Mouse (Mus musculus): ENCODE measurements at regions not wholly inside any gene's neighbourhood (a gene's known extent, or its start where the extent isn't known, plus 50 kb on each side); places are given as distances from the start of the nearest gene placed in this dataset.
A peak's percentile ranks its signal among the peaks of the same experiment; 100 is the strongest.

- Histone ChIP-seq H3K4me3 (no peak overlapping the region), H3K9ac (no peak overlapping the region), H3K4me2 (no peak overlapping the region), H3K9me3 (no peaks in the 10 kb centered on the region), H3K27me3 (no peaks in the 10 kb centered on the region), H3K4me1 (replicated peaks) (no peaks in the 10 kb centered on the region), H3K36me3 (no peaks in the 10 kb centered on the region), H3K27ac (replicated peaks) (no peak overlapping the region)
- ATAC-seq (ENCODE audit: low FRiP score, low read depth), result no peak
- 34% methylated on average over 2 of the region's 2 CpGs for WGBS
These were observed 397.6 kb upstream of the Jag1 start for GRCm38 (mm10) chr2:137513895-137514506.

- Histone ChIP-seq H3K4me2 (no peak overlapping the region), H3K4me3 (no peak overlapping the region), H3K27ac (replicated peaks) (no peak overlapping the region), H3K36me3 (no peaks in the 10 kb centered on the region), H3K9me3 (no peaks in the 10 kb centered on the region), H3K9ac (no peak overlapping the region), H3K27me3 (no peaks in the 10 kb centered on the region), H3K4me1 (replicated peaks) (no peaks in the 10 kb centered on the region)
- WGBS, result 82% methylated on average over 3 of the region's 3 CpGs
- ATAC-seq (ENCODE audit: low FRiP score, low read depth), result no peak
These were observed 394.3 kb upstream of the Jag1 start for GRCm38 (mm10) chr2:137510671-137511235.

- Histone ChIP-seq H3K9ac (no peak overlapping the region), H3K36me3 (no peaks in the 10 kb centered on the region), H3K9me3 (no peaks in the 10 kb centered on the region), H3K27ac (replicated peaks) (no peak overlapping the region), H3K27me3 (no peaks in the 10 kb centered on the region), H3K4me1 (replicated peaks) (no peaks in the 10 kb centered on the region), H3K4me2 (no peak overlapping the region), H3K4me3 (no peak overlapping the region)
- no peak for ATAC-seq (ENCODE audit: low FRiP score, low read depth)
- WGBS, result 86% methylated on average over 1 of the region's 1 CpGs
These were observed 384.8 kb upstream of the Jag1 start for GRCm38 (mm10) chr2:137501236-137501635.

- Histone ChIP-seq H3K4me1 (replicated peaks) (no peaks in the 10 kb centered on the region), H3K36me3 (no peaks in the 10 kb centered on the region), H3K4me3 (no peak overlapping the region), H3K9ac (no peak overlapping the region), H3K27ac (replicated peaks) (no peak overlapping the region), H3K27me3 (no peaks in the 10 kb centered on the region), H3K4me2 (no peak overlapping the region), H3K9me3 (no peaks in the 10 kb centered on the region)
- ATAC-seq (ENCODE audit: low FRiP score, low read depth), result no peak
- WGBS, result 77% methylated on average over 2 of the region's 2 CpGs
These were observed 381.2 kb upstream of the Jag1 start for GRCm38 (mm10) chr2:137497616-137498015.

GRCm38 (mm10) chr2:137493600-137493999, 377.2 kb upstream of the Jag1 start:
- Histone ChIP-seq H3K9ac (no peak overlapping the region), H3K27ac (replicated peaks) (no peak overlapping the region), H3K4me3 (no peak overlapping the region), H3K4me1 (replicated peaks) (no peaks in the 10 kb centered on the region), H3K4me2 (no peak overlapping the region), H3K9me3 (no peaks in the 10 kb centered on the region), H3K27me3 (no peaks in the 10 kb centered on the region), H3K36me3 (no peaks in the 10 kb centered on the region)
- 89% methylated on average over 5 of the region's 5 CpGs for WGBS
- no peak for ATAC-seq (ENCODE audit: low FRiP score, low read depth)

GRCm38 (mm10) chr2:137489181-137489682, 372.8 kb upstream of the Jag1 start:
- Histone ChIP-seq H3K27me3 (no peaks in the 10 kb centered on the region), H3K4me1 (replicated peaks) (no peaks in the 10 kb centered on the region), H3K27ac (replicated peaks) (no peak overlapping the region), H3K36me3 (no peaks in the 10 kb centered on the region), H3K4me3 (no peak overlapping the region), H3K4me2 (no peak overlapping the region), H3K9ac (no peak overlapping the region), H3K9me3 (no peaks in the 10 kb centered on the region)
- ATAC-seq (ENCODE audit: low FRiP score, low read depth), result no peak
- 73% methylated on average over 5 of the region's 5 CpGs for WGBS

- Histone ChIP-seq H3K4me1 (replicated peaks) (no peaks in the 10 kb centered on the region), H3K4me3 (no peak overlapping the region), H3K36me3 (no peaks in the 10 kb centered on the region), H3K9ac (no peak overlapping the region), H3K9me3 (no peaks in the 10 kb centered on the region), H3K4me2 (no peak overlapping the region), H3K27me3 (no peaks in the 10 kb centered on the region), H3K27ac (replicated peaks) (no peak overlapping the region)
- 36% methylated on average over 1 of the region's 1 CpGs for whole genome bisulfite sequencing
- ATAC-seq (ENCODE audit: low FRiP score, low read depth), result no peak
These were observed 352.3 kb upstream of the Jag1 start for GRCm38 (mm10) chr2:137468769-137469168.

- no peak overlapping the region for H3K4me3 ChIP-seq
- ATAC-seq (ENCODE audit: low FRiP score, low read depth), result peak; percentile 54; the same call in 1 of the 2 replicates
- no peak overlapping the region for H3K4me2 ChIP-seq
- H3K9me3 ChIP-seq, result no peaks in the 10 kb centered on the region
- no peaks in the 10 kb centered on the region for H3K27me3 ChIP-seq
- H3K4me1 ChIP-seq (replicated peaks), result 0 out of 2 replicates have a peak, but pooled peaks cover 4% of the 10 kb centered on the region
- H3K36me3 ChIP-seq, result no peaks in the 10 kb centered on the region
- WGBS, result 32% methylated on average over 4 of the region's 4 CpGs
- no peak overlapping the region for H3K27ac ChIP-seq (replicated peaks)
- no peak overlapping the region for H3K9ac ChIP-seq
These were observed 340.8 kb upstream of the Jag1 start for GRCm38 (mm10) chr2:137457061-137457753.

GRCm38 (mm10) chr2:137456436-137456835, 340.0 kb upstream of the Jag1 start:
- Histone ChIP-seq H3K27me3 (no peaks in the 10 kb centered on the region), H3K27ac (replicated peaks) (no peak overlapping the region), H3K4me1 (replicated peaks) (0 out of 2 replicates have a peak, but pooled peaks cover 4% of the 10 kb centered on the region), H3K36me3 (no peaks in the 10 kb centered on the region), H3K9ac (no peak overlapping the region), H3K9me3 (no peaks in the 10 kb centered on the region), H3K4me3 (no peak overlapping the region), H3K4me2 (no peak overlapping the region)
- no peak for ATAC-seq (ENCODE audit: low FRiP score, low read depth)
- WGBS, result 82% methylated on average over 3 of the region's 3 CpGs

- Histone ChIP-seq H3K9ac (no peak overlapping the region), H3K27me3 (no peaks in the 10 kb centered on the region), H3K4me2 (no peak overlapping the region), H3K36me3 (no peaks in the 10 kb centered on the region), H3K27ac (replicated peaks) (no peak overlapping the region), H3K4me1 (replicated peaks) (no peaks in the 10 kb centered on the region), H3K4me3 (no peak overlapping the region), H3K9me3 (no peaks in the 10 kb centered on the region)
- no peak for ATAC-seq (ENCODE audit: low FRiP score, low read depth)
- 91% methylated on average over 7 of the region's 7 CpGs for WGBS
These were observed 330.5 kb upstream of the Jag1 start for GRCm38 (mm10) chr2:137446919-137447318.

GRCm38 (mm10) chr2:137437741-137438140, 321.3 kb upstream of the Jag1 start:
- Histone ChIP-seq H3K9me3 (no peaks in the 10 kb centered on the region), H3K36me3 (no peaks in the 10 kb centered on the region), H3K4me1 (replicated peaks) (no peaks in the 10 kb centered on the region), H3K27ac (replicated peaks) (no peak overlapping the region), H3K4me3 (no peak overlapping the region), H3K27me3 (no peaks in the 10 kb centered on the region), H3K9ac (no peak overlapping the region), H3K4me2 (no peak overlapping the region)
- 84% methylated on average over 5 of the region's 5 CpGs for WGBS
- no peak for ATAC-seq (ENCODE audit: low FRiP score, low read depth)

GRCm38 (mm10) chr2:137436161-137436560, 319.7 kb upstream of the Jag1 start:
- 82% methylated on average over 4 of the region's 4 CpGs for WGBS
- H3K27me3 ChIP-seq, result no peaks in the 10 kb centered on the region

More at GRCm38 (mm10) chr2:137436161-137436560, 319.7 kb upstream of the Jag1 start:
- Histone ChIP-seq H3K4me1 (replicated peaks) (no peaks in the 10 kb centered on the region), H3K4me3 (no peak overlapping the region), H3K9ac (no peak overlapping the region), H3K27ac (replicated peaks) (no peak overlapping the region), H3K9me3 (no peaks in the 10 kb centered on the region), H3K36me3 (no peaks in the 10 kb centered on the region), H3K4me2 (no peak overlapping the region)
- no peak for ATAC-seq (ENCODE audit: low FRiP score, low read depth)
